Mouse (Mus musculus) midbrain, embryonic 13.5 days (tissue): ENCODE results near the gene Mcm3ap. TPM values are rescaled to one million over a fixed set of nuclear protein-coding genes. Genes with fewer than 3 reads are reported as not detected.

ENCODE experiments used
- ATAC-seq: fragments of 200-750 bp; cut with Nextera tagmentation; 2 replicates; pipeline ENCODE4 v1.8.0; 2017; ENCODE audit warnings: mild to moderate bottlenecking, moderate TSS enrichment, moderate library complexity
- H3K27ac ChIP-seq: fragments of 300-500 bp; sonication (generic); 2 replicates; pipeline ENCODE4 v1.5.1; 2015; ENCODE audit warnings: inconsistent platforms, mild to moderate bottlenecking, moderate library complexity
- H3K27me3 ChIP-seq: fragments of 300-500 bp; sonication (generic); 2 replicates; pipeline ENCODE4 v1.6.1; 2015; ENCODE audit warnings: mild to moderate bottlenecking, inconsistent platforms
- H3K36me3 ChIP-seq: fragments of 300-500 bp; sonication (generic); 2 replicates; pipeline ENCODE4 v1.6.1; 2015; ENCODE audit warnings: mild to moderate bottlenecking, inconsistent platforms
- H3K4me1 ChIP-seq: fragments of 300-500 bp; sonication (generic); replicated peaks from 2 replicates; pipeline ENCODE4 v1.6.1; 2015; ENCODE audit warnings: inconsistent platforms
- H3K4me2 ChIP-seq: fragments of 300-500 bp; sonication (generic); replicated peaks from 2 replicates; pipeline ENCODE4 v1.6.1; 2015; ENCODE audit warnings: moderate library complexity, mild to moderate bottlenecking, inconsistent platforms
- H3K4me3 ChIP-seq: fragments of 300-500 bp; sonication (generic); replicated peaks from 2 replicates; pipeline ENCODE4 v1.5.1; 2015; ENCODE audit warnings: mild to moderate bottlenecking, inconsistent platforms
- H3K9ac ChIP-seq: fragments of 300-500 bp; sonication (generic); replicated peaks from 2 replicates; pipeline ENCODE4 v1.6.1; 2015; ENCODE audit warnings: mild to moderate bottlenecking, inconsistent platforms
- H3K9me3 ChIP-seq: fragments of 300-500 bp; sonication (generic); 2 replicates; pipeline ENCODE4 v1.6.1; 2016; ENCODE audit warnings: mild to moderate bottlenecking, inconsistent platforms
- WGBS: fragments of 180-500 bp; shearing (Covaris S2); methylation state at CpG from one replicate; pipeline ENCODE4 v1.1.7; 2015; 5-methylcytosine and 5-hydroxymethylcytosine counted together
- polyA plus RNA-seq: library from polyadenylated mRNA; unstranded; fragments of >200 nt; fragmentation: Nextera tagmentation; extraction: Ambion mirVana; gene quantifications from 2 replicates; pipeline ENCODE4 v1.2.1, GENCODE M21; 2015

Gene Mcm3ap
- 75.1 and 75.6 TPM in 2 replicates for polyA plus RNA-seq

DNA sequence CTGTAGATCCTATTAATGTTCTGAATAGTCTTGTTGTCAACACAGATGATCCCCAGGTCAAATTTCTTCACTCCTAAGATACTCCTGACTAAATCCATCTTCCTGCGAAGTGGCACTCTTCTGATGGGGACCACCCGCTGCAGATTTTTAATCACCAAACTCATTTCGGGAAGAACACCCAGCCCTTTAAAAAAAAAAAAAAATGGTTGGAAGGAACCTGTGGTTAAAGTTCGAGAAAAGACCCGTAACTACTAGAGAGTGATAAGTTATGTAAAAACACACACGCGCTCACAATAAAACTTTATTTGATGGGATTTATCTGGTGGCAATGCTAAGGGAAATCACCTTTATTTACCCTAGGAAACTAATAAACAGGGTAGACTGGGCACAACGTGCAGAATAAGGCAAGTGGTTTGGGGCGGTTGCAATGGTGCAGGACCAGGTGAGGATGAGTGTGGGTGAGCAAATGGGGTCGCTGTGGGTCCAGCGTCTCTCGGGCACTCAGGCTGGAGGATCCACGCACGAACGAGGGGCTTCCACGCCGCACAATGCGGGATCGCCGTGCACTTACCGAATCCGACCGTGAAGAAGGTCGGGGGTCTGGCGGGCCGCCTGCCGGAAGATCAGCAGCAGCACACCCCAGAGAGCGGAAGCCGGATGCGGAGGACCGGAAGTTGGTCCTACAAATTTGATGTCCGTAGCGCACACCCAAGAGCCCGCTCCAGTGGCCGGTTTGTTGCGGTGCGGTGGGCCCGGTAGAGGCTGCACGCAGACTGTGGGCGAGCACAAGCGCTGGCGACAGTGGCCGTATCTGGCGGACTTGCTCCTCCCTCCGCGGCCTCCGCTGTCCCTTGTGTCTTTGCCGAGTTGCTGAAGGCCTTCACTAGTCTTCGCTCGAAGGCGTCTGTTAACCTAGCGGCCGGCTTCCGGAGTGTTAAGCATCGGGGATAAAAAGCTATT, at the start of gene Mcm3ap, which contains the start of gene Ybey:
Gene Mcm3ap, plus strand, starts transcription at position 725 of the 960 bp plus-strand sequence.
Gene Ybey, minus strand, starts transcription at position 912 of the 960 bp plus-strand sequence.
- peaks cover 58% of the 10 kb centered on the region for H3K36me3 ChIP-seq
- H3K4me1 ChIP-seq = peaks cover 38% of the 10 kb centered on the region
- H3K4me2 ChIP-seq = peak within 1 kb of the TSS; percentile 66
- peak; percentile 99 for ATAC-seq
- H3K9me3 ChIP-seq = no peaks in the 10 kb centered on the region
- H3K4me3 ChIP-seq = peak within 1 kb of the TSS; percentile 76
- H3K27ac ChIP-seq = peak within 1 kb of the TSS; percentile 90
- 3% methylated on average over 55 of the region's 55 CpGs for WGBS
- H3K27me3 ChIP-seq = no peaks in the 10 kb centered on the region
- peak within 1 kb of the TSS; percentile 88 for H3K9ac ChIP-seq

- ATAC-seq = no peak
- no peaks in the 10 kb centered on the region for H3K9me3 ChIP-seq
- H3K27me3 ChIP-seq = no peaks in the 10 kb centered on the region
- H3K4me2 ChIP-seq = no peak overlapping the region
- peaks cover 95% of the 10 kb centered on the region for H3K36me3 ChIP-seq
- no peak overlapping the region for H3K27ac ChIP-seq
- WGBS = 96% methylated on average over 7 of the region's 7 CpGs
- no peak overlapping the region for H3K4me3 ChIP-seq
- no peaks in the 10 kb centered on the region for H3K4me1 ChIP-seq
- H3K9ac ChIP-seq = no peak overlapping the region
These were observed 43.1 kb upstream of the Mcm3ap start for GRCm38 (mm10) chr10:76425674-76426073.

GRCm38 (mm10) chr10:76433925-76434324, 34.8 kb upstream of the Mcm3ap start:
- WGBS = 91% methylated on average over 11 of the region's 11 CpGs
- Histone ChIP-seq H3K4me2 (no peak overlapping the region), H3K27me3 (no peaks in the 10 kb centered on the region), H3K4me1 (no peaks in the 10 kb centered on the region), H3K9ac (no peak overlapping the region), H3K27ac (no peak overlapping the region), H3K4me3 (no peak overlapping the region), H3K9me3 (no peaks in the 10 kb centered on the region), H3K36me3 (peaks cover 93% of the 10 kb centered on the region)
- no peak for ATAC-seq

- H3K27ac ChIP-seq = no peak overlapping the region
- no peak overlapping the region for H3K4me3 ChIP-seq
- no peaks in the 10 kb centered on the region for H3K27me3 ChIP-seq
- peaks cover 53% of the 10 kb centered on the region for H3K36me3 ChIP-seq
- H3K4me1 ChIP-seq = peaks cover 24% of the 10 kb centered on the region
- WGBS = 96% methylated on average over 9 of the region's 9 CpGs
- ATAC-seq = no peak
- H3K9me3 ChIP-seq = no peaks in the 10 kb centered on the region
- no peak overlapping the region for H3K4me2 ChIP-seq
- H3K9ac ChIP-seq = no peak overlapping the region
These were observed 29.4 kb upstream of the Mcm3ap start for GRCm38 (mm10) chr10:76439107-76439890.

GRCm38 (mm10) chr10:76440281-76440680, 28.4 kb upstream of the Mcm3ap start, which contains the start of gene AC141477.1:
Gene AC141477.1, minus strand, starts transcription at chr10:76440444.
- WGBS = 97% methylated on average over 17 of the region's 17 CpGs
- H3K36me3 ChIP-seq = peaks cover 43% of the 10 kb centered on the region
- H3K27ac ChIP-seq = no peak within 1 kb of the TSS
- peaks cover 24% of the 10 kb centered on the region for H3K4me1 ChIP-seq
- H3K9ac ChIP-seq = no peak within 1 kb of the TSS
- H3K4me2 ChIP-seq = peak within 1 kb of the TSS; percentile 80
- no peaks in the 10 kb centered on the region for H3K27me3 ChIP-seq
- ATAC-seq = no peak
- H3K9me3 ChIP-seq = no peaks in the 10 kb centered on the region
- H3K4me3 ChIP-seq = no peak within 1 kb of the TSS

DNA sequence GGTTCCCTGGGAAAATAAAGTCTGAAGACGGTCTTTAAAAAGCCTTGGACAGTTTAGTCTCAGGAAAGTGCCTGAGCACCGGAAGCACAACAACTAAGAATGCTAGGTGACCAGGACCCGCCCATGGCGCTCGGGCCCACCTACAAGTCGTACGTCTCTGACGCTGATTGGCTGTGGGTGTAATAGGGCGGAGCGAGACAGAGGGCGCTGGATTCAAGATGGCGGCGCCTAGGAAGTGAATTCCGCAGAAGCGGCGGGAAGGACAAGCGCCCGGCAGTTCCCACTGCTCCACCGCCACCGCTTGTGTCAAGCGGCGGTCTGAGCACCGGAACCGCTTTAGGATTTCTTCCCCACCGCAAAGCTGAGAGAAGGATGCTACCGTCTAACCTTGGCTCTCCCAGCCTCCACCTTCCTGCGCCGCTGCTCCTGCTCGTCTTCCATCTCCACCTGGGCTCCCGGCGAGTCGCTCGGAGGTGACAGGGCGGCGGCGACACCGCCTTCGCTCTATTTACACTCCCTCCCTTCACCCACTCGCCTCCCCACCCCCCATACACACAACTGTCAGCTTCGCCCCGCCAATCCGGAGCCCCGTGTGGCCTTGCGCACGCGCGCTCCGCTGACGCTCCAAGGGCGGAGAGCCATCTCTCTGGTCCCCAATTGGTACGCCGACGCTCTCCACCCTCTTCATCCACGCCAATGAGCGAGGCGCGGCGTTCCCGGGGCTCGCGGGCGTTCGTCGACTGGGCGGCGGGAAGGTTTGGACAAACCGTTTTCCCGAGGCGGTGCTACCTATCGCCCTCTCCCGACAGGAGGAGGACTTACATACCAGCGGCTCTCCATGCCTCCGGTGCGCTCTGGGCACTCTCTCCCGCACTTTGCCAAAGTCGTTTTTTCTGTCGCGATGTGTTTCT, 26.3 kb upstream of the Mcm3ap start, which contains the start of gene Pcnt:
Gene Pcnt, minus strand, starts transcription at position 609 of the 911 bp plus-strand sequence.
- peaks cover 22% of the 10 kb centered on the region for H3K36me3 ChIP-seq
- H3K9me3 ChIP-seq = no peaks in the 10 kb centered on the region
- peak; percentile 100 for ATAC-seq
- H3K9ac ChIP-seq = peak within 1 kb of the TSS; percentile 81
- H3K27me3 ChIP-seq = no peaks in the 10 kb centered on the region
- peak within 1 kb of the TSS; percentile 80 for H3K4me2 ChIP-seq
- H3K4me1 ChIP-seq = peaks cover 24% of the 10 kb centered on the region
- H3K4me3 ChIP-seq = peak within 1 kb of the TSS; percentile 93
- peak within 1 kb of the TSS; percentile 93 for H3K27ac ChIP-seq
- under 1% methylated on average over 65 of the region's 78 CpGs for WGBS

- no peak for ATAC-seq
- Histone ChIP-seq H3K27me3 (no peaks in the 10 kb centered on the region), H3K9me3 (no peaks in the 10 kb centered on the region), H3K4me3 (no peak overlapping the region), H3K4me2 (no peak overlapping the region), H3K36me3 (no peaks in the 10 kb centered on the region), H3K9ac (no peak overlapping the region), H3K4me1 (peaks cover 17% of the 10 kb centered on the region), H3K27ac (no peak overlapping the region)
- 88% methylated on average over 4 of the region's 4 CpGs for WGBS
These were observed 22.6 kb upstream of the Mcm3ap start for GRCm38 (mm10) chr10:76445996-76446681.

DNA sequence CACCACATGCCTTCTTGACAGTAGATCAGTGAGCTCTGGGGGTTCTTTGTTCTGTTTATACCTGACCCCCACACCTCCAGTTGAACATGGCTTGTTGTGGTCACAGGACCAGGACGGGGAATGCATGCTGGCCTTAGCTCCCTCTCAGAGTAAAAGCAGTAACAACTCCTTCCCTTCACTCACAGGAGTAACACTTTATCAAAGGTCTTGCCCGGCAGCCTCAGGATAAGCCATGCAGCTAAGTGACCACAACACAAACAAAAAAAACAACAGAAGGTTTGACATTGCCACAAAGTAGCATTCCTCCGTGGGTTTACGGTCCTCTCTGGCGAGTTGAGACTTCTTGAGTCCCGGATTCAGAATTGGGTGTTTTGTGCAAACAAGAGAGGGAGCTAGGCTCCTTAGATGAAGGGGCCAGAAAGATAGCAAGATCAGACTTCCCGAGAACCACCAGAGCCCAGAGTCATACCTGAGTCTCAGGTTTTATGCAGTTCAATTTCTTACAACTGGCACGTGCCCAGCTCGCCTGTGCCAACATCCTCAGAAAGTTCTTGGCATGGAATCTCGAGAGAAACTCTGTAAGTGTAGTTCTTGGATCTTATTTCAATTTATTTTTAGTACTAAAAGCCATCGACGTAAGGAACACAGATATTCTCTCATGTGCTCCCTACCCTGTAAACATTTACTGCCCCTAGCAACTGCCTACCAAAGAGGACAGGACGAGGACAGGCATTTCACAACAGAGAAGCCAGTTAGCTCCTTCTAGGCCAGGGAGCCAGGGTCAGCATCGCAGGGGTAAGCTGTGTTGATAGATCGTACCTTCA, 21.1 kb upstream of the Mcm3ap start:
- H3K9ac ChIP-seq = no peak overlapping the region
- H3K27me3 ChIP-seq = no peaks in the 10 kb centered on the region
- no peaks in the 10 kb centered on the region for H3K9me3 ChIP-seq
- ATAC-seq = no peak
- no peak overlapping the region for H3K4me2 ChIP-seq
- WGBS = 87% methylated on average over 15 of the region's 15 CpGs
- peaks cover 10% of the 10 kb centered on the region for H3K4me1 ChIP-seq
- no peak overlapping the region for H3K4me3 ChIP-seq
- no peak overlapping the region for H3K27ac ChIP-seq
- no peaks in the 10 kb centered on the region for H3K36me3 ChIP-seq

DNA sequence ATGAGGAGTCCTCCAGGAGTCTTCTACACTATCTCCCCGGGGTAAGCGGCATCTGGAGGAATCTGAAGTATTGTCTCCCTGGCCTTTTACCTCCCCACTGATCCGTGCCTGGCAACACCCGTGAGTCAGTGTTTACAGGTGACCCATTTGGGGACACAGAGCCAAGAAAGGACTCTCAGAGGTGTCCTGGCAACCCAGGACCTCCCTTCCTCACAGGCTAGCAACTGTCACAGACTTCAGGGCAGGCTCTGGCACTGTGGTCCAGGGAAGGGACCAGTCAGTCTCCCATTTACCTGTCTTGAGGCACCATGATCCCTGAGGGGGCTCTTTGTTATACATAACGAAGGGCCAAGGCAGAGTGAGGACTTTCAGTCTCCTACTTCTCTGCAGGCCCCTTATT, 19.9 kb upstream of the Mcm3ap start, which contains the start of gene 2610028H24Rik:
Gene 2610028H24Rik, plus strand, starts transcription at position 231 of the 400 bp plus-strand sequence.
- Histone ChIP-seq H3K27ac (no peak within 1 kb of the TSS), H3K9me3 (no peaks in the 10 kb centered on the region), H3K4me2 (no peak within 1 kb of the TSS), H3K36me3 (no peaks in the 10 kb centered on the region), H3K4me3 (no peak within 1 kb of the TSS), H3K9ac (no peak within 1 kb of the TSS), H3K27me3 (no peaks in the 10 kb centered on the region), H3K4me1 (peaks cover under 1% of the 10 kb centered on the region; the same call in 1 of the 2 replicates)
- 60% methylated on average over 5 of the region's 5 CpGs for WGBS
- no peak for ATAC-seq

GRCm38 (mm10) chr10:76455289-76455688, 13.4 kb upstream of the Mcm3ap start:
- 0 out of 2 replicates have a peak, but pooled peaks have one; percentile 24 for ATAC-seq
- no peak overlapping the region for H3K4me2 ChIP-seq
- WGBS = 43% methylated on average over 5 of the region's 5 CpGs

More at GRCm38 (mm10) chr10:76455289-76455688, 13.4 kb upstream of the Mcm3ap start:
- Histone ChIP-seq H3K27ac (no peak overlapping the region), H3K27me3 (no peaks in the 10 kb centered on the region), H3K4me1 (no peaks in the 10 kb centered on the region), H3K36me3 (no peaks in the 10 kb centered on the region), H3K9ac (no peak overlapping the region), H3K9me3 (no peaks in the 10 kb centered on the region), H3K4me3 (no peak overlapping the region)
